Mouse (Mus musculus) mature B cell (primary cell): ENCODE data around the gene Gm20431.

Experiments used
- in situ Hi-C: fragments of 300-500 bp; cut with MboI; formaldehyde crosslinking; loops from 2 replicates; pipeline ENCODE4 v1.14.3; 2019

Gene Gm20431

DNA sequence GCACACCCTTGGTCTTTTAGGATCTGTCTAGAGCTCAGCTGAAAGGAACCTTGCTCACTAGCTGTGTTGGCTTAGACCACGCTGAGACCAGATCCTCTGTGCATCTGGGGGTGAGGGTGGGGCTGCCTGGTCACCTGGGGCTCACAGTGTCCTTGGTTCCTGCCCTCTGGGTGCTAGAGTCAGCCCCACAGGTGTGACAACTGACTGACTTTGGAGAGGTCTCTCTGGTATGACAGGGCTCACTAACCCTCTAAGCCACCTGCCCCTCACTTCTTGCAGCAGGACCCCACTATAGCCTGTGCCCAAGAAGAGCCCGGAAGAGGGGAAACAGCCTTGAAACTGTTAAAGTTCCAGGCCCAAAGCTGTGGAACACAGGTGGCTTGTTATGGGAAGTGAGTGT lies 58.9 kb downstream of the Gm20431 start:
- in situ Hi-C loops = loop anchor here (5.0 kb wide), 1 partner anchor 70 kb away; no protein-coding TSS in a partner anchor

DNA sequence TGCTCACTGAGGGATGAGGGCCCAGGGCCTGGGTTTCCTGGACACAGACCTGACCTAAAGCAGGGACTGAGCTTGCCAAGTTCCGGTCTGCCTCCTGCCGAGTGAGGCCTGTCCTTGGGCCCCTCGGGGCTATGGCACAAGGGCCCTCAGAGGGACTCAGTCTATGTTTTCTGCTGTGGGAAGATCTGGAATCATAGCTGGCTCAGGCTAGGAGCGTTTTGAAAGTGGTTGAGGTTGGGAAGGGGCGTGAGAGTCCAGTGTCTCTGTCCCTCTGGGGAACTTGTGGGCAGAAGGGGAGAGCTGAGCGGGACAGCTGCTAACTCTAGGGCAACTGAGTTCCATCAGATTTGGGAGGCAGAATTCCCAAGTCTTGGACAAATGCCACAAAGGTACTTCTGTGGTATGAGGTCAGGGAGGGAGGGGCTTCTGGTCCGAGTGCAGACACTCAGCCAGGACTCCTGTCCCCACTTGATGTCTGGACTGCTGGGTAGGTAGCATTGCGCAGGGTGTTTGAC lies 60.8 kb downstream of the Gm20431 start:
- in situ Hi-C loops = loop anchor here (5.0 kb wide), 1 partner anchor 68 kb away; no protein-coding TSS in a partner anchor

DNA sequence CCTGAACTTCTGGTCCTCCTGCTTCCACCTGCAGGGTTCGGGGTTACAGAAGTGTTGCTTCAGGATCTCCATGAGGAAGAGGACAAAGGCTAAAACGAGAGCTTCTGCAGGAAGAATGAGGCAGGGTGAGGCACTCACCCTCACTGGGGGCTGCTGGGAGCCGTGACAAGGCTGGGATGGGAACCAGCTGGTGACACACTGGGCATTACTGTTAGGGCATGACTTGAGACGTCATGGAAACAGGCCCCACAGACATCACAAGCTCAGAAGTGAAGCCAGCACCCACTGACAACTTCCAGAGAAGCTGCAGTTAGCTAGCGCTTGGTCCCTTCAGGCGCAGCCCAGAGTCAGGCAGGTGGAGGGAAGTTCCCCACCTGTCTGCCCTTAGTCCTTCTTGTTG lies 61.4 kb downstream of the Gm20431 start:
- in situ Hi-C loops = loop anchor here (5.0 kb wide), 1 partner anchor 68 kb away; no protein-coding TSS in a partner anchor

DNA sequence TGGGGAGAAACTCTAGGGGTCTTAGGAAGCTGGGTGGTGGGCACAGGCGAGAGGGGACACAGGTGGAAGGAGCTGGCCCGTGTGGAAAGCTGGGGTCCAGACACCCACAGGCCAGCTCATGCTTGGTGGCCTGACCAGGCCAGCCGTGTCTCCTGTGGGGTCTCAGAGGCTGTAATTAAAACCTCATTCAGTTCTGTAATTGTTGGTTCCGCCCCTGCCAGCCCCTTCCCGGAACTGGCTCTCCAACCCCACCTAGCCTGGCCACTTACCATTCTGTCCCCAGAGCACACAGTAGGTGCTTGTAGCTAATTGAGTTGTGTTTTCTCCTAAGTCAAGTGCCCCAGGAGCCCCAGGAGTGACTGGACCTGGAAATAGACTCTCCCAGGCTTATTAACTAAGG lies 62.1 kb downstream of the Gm20431 start:
- in situ Hi-C loops = no loop called here

DNA sequence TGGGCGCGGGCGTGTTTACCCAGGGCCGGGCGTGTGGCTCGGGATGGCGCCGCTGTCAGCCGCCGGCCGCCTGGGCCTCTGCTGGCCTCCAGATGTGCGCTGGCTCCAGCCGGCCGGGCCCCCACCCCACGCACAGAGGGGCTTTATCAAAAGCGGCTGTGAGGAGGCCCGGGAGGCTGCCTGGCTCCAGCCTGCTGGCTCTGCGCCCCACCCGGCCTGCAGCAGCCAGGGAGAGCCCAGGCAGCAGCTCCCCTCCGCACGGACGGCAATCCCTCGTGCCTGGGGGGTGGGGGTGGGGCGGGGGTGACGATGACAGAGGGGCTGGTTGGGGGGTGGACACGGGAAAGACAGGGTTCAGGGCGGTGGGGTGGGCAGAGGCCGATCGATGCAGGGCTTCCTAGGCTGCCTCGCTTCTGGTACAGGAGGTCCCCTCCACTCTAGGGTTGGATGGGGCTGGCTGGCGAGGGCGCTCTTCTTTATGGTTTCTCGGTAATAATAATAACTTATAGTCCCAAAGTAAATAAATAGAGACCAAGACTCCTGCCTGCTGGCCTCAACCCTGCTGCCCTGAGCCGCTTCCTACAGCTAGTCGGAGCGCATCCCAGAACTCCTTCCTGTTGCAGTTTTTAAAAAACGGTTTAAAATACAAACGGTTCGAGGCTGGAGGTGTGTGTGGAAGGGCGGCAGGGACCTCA lies 63.7 kb downstream of the Gm20431 start:
- in situ Hi-C loops = no loop called here

DNA sequence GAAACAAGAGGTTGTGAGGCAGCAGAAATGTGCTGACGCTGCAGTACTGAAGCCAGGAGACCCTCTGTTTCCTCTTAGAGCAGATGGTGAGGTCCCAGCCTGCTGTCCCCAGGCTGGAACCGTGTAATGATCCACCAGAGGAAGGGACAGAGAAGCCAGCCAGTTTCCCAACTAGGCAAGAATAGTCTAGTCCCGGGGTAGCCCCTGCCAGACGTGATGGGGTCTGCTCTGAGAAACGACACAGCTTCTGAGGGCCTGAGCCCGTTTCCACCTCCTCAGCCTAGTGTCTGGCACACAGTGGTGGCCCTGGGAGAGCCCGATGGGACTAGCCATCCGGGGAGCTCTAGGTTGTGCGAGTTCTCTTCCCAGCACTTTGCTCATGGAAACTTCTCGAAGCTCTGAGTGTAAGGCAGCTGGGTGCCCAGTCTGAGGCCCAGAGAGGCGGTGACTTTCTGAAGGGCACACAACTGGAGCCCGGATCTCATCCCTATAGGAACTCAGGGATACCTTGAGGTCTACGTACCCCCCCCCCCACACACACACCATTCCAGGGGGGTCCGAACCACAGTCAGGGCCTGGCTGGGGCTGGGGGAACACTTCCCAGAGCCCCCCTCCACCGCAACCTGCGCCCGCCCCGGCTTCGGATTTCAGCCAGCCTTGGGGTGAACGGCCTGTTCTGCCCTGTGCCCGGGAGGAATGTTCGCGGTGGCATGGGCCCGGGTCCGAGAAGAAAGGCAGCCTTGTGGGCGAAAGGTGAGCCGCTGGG lies 64.4 kb downstream of the Gm20431 start:
- in situ Hi-C loops = no loop called here

DNA sequence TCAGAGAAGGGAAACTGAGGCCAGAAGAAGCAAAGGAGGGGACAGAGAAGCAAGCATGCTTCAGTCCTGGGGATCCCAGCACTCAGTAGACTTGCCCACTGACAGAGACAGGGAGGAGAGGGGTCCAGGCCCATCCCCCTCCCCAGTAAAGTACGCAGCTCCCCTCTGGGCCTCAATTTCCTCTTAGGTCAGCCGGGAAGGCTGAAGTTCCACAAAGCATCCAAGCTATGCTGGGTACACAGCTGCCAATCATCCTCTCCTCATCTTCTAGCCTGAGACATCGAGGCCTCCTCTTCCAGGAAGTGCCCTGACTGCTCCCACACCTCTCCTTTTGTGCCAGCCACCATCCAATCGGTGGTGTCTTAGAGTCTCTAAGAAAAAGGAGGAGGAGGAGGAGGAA lies 65.0 kb downstream of the Gm20431 start:
- in situ Hi-C loops = no loop called here

DNA sequence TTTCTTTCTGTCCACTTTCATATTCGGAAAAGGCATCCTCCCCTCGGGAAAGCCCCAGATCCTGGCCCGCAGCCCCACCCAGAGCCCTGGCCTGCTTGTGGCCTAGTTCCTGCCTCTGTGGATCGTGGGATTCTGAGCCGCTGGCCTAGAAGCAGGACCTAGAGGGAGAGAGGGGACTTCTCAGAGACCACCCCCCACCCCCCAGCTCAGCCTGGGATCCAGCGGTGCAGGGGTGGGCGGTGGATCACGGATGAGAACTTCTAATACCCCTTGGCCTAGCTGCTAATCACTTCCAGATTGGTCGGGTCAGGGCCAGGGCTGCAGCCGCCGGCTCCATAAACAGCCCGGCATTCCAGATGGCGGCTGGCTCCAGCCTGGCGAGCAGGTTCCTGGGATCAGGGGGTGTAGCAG lies 65.5 kb downstream of the Gm20431 start:
- in situ Hi-C loops = no loop called here

DNA sequence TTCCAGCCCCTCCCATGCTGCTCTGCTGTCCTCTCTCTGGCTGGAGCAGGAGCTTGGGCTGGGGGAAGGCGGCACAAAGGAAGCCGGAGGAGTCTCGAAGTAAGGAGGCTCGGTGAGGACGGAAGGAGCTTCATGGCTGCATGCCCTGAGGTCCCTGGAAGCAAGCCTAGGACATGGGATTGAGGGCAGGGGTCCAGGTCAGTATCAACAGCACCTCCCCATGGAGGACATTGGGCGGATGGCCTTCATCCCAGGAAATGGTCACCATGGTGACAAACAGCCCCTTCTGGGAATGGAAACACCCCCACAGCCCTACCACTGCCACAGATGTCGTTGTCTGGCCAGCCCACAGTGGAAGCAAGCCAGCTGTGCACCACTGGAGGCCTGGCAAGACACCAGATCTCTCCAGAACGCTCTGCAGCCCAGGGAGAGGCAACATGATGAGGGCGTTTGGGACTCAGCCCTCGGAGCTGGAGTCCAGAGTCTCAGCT lies 66.8 kb downstream of the Gm20431 start:
- in situ Hi-C loops = no loop called here

DNA sequence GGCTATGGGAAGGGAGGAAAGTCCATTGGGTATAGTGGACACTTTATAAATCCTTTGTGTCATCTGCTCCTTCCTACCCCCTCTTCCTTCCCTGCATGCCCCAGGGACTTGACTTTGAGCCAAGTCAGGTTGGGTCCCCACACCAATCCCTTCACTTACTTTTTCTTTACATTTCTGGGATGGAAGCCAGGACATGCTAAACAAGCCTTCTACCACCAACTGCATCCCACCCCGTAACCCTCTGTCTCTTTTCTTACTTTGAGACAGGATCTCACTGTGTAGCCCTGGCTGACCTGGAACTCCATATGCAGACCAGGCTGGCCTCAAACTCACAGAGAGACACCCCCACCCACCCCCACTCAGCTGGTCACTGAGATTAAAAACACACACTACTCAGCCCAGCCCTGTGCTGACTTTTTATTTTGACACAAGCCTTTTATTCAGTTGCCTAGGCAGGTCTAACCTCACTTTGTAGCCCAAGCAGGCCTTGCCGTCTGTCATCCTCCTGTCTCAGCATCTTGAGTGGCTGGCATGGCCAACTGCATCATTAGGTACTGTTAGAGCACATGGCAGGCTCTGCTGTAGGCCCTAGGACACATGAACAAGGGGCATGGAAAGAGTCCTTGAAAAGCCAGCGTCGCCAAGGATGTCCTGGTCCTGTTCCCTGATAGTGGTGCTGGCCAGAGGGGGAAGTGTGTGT lies 67.6 kb downstream of the Gm20431 start:
- in situ Hi-C loops = no loop called here

DNA sequence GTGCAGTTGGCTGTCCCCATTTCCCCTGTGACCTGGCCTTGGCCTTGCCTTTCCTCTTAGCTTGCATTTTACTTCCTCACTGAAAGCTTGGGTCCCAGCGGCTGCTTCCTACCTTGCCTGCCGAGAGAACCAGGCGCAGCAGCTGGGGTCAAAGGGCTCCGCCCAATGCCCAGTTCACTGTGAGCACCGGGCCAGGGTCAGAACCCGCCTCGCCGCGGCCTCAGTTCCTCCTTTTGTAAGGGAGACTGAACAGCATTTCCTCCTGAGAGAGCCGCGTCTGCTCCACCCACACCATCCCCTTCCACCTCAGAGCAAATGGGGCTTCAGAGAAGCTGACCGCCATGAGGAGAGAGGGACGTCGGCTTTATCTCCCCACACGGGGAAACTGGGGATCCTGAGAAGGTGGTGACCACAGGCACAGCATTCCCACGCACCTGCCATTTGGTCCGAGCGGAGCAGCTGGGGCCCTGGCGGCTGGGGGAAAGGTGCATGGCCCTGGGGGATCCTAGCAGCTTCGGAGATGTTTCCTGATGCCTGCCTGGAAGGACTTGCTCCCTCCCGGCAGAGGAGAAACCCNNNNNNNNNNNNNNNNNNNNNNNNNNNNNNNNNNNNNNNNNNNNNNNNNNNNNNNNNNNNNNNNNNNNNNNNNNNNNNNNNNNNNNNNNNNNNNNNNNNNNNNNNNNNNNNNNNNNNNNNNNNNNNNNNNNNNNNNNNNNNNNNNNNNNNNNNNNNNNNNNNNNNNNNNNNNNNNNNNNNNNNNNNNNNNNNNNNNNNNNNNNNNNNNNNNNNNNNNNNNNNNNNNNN lies 72.3 kb downstream of the Gm20431 start:
- in situ Hi-C loops = no loop called here

DNA sequence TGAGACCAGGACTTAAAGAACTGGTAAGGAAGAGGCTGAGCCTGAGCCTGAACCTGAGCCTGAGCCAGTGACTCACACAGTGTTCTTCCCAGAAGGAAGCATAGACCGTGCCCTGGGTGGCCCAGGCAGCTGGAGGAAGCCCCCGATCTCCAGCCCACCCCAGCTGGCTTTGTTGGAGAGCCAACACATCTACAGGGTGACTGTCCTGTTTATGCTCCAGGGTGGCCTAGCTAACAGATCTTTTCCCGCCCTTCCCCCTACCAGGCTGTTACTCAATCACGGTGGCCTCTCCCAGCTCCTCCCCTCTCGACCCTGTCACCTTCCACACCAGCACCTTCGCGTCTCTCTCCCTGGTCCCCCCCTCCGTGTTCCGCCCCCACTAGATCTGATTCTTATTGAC lies 74.3 kb downstream of the Gm20431 start:
- in situ Hi-C loops = no loop called here

DNA sequence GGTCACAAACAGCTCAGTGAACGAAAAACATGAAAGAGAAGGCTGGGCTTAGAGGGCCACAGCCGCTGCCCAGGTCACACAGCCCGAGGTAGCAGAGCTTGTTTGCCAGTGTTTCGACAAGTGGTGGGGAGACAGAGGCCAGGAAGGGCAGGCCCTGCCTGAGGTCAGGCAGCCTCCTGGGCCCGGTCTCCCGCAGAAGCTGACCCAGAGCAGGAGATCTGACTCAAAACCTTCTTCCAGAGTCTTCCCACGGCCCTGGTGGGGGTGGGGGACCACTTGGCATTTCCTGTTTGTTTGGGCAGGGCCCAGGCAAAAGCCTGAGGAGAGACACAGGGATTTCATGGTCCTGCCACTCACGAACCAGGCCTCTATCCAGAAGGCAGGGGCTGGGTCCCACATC lies 75.3 kb downstream of the Gm20431 start:
- in situ Hi-C loops = no loop called here

DNA sequence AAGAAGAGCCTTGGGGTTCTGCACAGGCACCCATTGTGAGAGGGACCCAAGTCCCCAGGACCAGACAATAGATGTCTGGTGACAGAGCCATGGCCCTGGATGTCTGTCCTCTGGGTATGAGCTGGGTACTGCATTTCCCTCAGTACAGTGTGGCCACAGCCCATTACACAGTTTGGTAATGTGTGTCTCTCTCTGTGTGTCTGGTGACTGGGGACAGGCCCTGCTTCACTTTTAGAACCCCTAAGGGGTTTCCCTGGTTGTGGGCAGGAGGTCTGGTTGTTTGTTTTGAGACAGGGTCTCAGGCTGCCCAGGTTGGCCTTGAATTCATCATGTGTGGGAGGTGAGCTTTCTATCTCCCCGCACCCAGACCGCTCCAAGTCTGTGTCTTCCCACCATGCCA lies 76.0 kb downstream of the Gm20431 start:
- in situ Hi-C loops = no loop called here

DNA sequence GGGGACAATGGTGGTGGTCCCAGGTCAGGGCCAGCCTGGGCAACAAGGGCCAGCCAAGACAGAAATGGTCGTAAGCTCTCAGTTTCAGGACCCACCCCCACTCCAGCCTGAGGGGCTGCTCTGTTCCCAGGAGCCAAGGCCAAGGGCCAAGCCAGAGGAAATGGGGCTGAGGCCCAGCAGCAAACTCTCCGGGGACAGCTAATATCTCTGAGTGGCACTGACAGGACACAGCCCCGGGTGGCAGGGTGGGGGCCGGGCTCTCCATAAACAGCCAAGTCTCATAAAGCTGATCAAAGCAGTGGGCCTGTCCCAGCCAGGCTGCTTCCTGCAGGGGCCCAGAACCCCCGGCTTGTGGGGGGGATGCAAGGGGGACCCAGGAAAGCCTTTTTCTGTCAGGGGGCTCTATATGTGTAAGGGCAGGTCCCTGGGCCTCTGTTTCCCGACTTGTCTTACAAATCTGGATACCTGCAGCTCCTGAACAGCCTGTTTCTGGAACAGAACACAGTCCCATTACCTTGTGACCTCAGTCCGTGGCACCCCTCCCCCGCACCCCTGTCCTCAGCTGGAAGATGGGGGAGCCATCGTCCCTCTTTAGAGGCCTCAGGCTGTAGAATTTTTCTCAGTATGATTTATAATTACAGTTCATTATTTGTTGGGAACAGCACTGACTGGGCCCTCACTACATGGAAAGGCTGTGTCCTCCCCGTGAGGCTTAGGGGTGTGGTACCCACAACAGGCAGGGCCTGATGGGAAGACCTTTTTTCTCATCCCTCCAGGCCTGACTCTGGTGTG lies 77.9 kb downstream of the Gm20431 start:
- in situ Hi-C loops = no loop called here

DNA sequence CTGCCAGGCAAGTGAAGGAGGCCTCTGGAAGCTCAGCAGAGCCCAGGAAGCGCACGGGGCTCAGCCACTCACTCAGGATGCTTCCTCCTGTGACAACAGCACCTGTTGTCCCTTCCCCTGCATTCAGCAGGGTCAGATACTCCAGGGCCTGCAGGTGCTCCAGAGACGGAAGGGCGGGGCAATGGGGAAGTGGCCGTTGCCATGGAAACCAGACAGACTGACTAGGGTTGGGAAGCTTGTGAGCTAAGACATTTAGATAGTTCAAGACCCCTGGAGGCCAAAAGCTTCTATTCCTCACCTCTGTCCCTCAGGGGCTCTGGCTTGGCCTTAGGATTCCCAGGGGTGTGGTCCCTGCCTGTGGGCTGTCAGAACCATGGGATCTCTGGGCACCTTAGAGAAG lies 82.8 kb downstream of the Gm20431 start:
- in situ Hi-C loops = no loop called here

DNA sequence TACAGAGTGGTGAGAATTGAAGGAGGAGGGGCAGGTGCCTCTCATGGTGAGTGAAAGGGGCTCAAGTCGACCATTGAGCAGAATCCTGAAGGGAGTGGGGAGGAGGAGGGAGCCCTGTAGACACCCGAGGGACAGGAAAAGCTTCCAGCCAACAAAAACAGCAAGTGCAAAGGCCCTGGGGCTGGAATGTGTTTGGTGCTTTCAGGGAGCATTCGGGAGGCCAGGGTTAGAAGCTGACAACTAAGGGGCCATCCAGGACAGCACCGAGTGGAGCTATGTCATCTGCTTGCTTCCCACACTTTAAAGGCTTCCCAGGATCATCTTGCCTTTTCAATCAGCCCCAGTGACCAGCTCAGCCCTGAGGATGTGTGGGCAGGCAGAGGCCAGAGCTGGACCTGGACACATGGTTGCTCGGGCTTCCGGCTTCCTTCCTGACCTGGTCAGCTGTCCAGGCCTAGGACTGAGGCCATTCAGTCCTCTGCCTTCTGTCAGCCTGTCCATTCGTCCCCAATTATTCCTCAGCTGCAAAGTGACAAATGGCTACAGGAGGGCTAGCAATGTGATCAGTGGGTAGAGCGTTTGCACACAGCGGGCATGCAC lies 84.0 kb downstream of the Gm20431 start:
- in situ Hi-C loops = no loop called here

DNA sequence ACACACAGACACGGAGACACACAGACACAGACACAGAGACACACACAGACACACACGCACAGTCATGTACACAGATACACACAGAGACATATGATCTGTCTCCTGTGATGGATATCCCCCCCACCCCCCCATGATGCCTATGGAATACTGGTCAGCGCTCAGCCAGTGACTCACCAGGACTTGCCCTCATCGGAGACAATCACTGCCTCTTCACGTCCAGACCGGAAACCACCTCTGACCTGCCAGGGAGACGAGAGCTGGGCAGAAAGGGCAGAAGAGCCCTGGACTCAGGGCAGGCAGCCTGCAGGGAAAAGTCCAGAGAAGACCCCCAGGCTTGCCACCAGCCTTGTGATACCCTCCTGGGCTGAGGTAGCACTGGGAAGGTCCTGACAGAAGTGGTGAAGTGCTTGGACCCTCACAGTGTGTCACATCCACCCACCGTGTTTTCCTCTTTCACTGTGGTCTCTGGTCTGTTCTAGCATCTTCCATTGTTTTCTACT lies 85.1 kb downstream of the Gm20431 start:
- in situ Hi-C loops = no loop called here

DNA sequence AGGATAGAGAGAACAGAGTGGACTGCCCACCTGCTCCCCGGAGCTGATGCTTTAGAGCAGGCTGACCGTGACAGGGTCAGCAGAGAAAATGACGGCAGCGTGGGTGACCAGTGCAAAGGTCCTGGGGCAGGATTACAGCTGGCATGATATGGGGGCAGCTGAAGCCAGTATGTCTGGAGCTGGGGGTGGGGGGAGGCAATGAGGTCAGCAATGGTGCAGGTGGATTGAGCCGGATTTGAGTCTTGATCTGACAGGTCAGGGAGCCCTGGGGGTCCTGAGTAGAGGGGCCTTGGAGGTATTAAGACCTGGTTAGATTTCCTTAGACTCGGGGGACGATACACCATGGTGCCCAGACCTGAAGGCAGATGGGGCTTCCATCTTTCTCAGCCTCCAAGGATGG lies 85.7 kb downstream of the Gm20431 start:
- in situ Hi-C loops = no loop called here

DNA sequence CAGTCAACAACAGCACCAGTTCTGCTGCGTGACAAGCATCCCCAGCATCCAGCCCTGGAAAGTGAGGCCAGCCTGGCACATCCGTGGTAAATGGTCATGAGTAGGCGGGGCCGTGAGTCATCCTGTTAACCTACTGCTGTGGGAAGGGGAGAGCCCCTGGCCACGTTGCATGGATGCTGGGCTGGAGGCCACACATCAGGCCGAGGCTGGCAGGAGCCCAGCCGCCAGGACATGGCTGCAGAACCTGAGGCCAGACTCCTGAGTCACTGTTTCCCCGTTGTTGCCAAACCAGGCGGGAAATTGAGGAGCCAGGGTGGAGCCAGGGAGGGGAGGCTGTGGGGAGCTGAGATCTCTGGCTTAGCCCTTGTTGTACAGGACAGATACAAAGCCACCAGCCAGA lies 86.5 kb downstream of the Gm20431 start:
- in situ Hi-C loops = no loop called here
